Mouse (Mus musculus): Measurements from ENCODE around the gene Ech1. TPM values are rescaled to one million over a fixed set of nuclear protein-coding genes. Genes with fewer than 3 reads are reported as not detected.

Ech1 gene
- total RNA-seq, 2 experiments from 2014 or later = 1,960 to 1,989 TPM

DNA sequence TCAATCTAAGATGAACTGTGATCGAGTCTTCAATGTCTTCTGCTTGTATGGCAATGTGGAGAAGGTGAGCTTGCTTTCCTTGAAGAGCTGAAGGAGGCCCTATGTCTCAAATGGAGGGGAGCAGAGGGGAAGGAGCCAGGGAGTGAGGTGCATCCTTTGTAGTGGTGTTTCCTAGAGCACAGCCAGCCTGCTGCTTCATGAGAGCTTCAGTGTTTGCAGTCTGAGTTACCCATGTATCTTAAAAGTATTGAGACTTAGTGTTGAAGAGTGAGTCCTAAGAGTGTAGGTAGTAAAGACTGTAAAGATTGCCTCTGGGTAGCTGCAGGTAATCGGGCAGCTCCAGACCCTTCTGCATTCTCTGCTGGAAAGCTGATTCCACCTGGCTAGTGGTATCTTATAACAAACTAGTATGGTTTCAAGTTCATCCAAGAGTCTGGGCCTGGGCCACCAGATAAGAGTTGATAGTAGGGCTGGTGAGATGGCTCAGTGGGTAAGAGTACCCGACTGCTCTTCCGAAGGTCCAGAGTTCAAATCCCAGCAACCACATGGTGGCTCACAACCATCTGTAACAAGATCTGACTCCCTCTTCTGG is 6.1 kb upstream of the Ech1 start:
- DNase-seq = no peak

DNA sequence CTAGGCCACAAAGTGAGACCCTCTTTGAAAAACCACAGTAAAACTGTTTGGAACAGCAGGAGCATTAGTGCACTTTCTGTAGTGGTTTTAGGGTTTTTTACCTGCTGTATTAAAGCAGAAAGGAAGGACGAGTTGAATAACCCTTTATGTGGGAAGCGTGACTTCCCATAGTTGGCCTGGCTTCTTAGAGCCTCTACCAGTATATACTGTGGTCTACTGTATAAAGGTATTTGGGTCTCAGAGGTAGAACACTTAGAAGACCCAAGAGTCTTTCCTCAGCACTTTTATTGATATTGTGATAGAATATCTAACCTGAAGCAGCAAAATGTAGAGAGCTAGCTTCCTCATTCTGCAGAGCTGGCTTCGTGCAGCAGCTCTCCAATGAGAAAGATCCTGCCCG is 5.4 kb upstream of the Ech1 start:
- DNase-seq = no peak

DNA sequence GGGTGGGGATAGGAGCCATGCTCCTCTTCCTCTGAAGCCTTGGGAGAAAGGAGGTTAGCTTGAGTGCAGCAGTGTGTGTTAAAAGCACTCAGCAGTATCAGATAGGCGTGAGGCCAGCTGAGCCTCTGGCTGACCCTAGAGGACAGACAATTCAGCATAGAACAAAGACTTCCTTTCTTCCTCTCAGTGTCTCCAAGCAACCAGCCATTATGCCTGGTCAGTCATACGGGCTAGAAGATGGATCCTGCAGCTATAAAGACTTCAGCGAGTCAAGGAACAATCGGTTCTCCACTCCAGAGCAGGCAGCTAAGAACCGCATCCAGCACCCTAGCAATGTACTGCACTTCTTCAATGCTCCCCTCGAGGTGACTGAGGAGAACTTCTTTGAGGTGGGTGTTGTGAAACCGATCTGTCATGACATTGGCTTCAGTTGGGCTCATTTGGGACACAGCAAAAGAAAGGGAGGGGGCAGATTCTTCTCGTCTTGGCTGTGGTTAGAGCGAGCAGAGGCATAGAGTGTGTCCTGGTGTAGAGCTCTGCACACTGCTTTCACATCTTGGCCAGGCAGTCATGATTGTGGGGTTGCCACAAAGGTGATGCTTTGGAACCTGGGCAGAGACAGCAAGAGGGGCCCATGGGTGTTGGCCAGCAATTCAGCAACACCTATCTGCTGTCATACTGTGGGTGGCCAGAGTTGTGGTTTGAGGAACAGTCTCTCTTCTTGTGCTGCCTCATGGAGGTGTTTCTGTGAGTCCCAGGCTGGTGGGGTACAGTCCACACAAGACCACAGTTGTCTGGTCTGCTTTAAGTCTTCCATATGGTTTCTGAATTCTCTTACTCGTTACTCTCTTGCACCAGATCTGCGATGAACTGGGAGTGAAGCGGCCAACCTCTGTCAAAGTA is 4.4 kb upstream of the Ech1 start:
- DNase-seq = peak; percentile 65 to 76

DNA sequence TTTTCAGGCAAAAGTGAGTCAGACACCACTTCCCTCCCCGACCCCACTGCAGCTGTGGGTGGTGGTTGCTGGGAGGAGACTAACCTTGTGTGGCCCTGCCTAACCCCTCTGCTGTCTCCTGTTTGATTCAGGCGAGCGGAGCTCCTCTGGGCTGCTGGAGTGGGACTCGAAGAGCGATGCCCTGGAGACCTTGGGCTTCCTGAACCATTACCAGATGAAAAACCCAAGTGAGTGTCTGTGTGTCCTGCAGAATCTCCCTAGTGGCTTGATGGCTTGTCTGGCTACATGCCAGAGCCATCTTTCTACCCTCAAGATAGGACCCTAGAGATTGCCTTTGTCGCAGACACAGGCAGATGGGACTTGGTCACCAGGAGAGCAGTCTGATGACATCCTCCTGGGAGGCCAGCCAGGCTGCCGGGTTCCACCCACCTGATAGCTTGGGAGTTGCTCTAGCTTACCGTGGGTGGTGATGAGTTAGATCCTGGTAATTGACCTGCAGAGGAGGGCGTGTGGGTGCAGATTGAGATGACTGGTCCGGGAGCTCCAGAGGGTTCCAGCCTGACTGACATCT is 3.7 kb upstream of the Ech1 start:
- DNase-seq = peak; percentile 81 to 87

DNA sequence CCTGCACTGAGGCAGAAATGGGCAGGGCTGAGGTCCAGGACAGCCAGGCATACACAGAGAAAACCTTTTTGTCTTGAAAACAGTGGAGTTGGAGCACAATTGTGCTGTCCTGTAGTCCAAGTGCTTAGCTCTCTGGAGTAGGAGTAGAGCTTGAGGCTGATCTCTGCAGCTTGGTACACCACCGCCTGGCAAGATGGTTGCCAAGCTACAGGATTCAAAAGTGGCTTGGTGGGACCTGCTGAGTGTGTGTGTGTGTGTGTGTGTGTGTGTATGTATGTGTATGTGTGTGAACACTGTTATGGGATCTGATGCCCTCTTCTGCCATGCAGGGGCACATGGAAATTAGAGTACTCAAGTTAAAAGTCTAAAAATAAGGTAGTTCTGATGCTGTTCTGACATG is 2.5 kb upstream of the Ech1 start:
- no peak for DNase-seq

DNA sequence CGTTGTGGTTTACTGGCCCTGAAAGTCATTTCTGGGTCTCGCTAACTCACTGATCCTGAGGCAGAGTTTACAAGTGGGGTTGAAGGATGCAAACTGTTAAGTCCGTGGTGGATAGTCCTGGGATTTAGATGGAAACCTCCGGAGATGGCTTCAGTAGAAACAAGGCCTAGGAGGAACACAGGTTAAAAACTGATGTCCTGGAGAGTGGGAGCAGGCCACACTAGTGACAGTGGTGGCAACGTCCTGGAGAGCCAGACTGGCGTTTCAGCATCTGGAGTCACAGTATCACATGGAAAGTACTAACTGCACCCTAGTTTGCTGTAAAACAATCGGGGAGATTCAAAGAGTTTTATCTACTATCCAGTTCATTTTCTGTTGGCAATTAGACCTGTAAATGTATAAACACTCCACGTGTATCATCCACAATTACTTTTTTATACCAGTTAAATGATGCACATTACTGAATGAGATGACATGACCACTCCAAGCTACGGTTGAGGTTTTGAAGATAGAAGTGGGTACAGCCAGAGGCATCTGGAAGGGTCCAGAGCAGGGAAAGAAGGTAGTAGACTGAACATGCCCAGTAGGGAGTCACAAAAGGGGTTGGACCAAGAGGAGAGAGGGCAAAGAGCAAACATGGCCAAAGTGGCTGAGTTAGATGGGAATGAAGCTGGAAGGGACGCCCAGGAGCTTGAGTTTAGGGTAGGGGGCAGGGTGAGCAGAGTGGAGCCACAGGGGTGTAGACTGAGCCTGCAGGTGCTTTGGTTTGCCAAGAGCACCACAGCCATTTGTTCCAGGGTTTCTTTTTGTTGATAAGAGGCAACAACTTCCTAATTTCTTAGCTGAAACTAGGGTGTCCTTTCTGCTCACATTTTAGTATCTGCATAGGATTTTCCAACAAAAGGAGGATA is 1.8 kb upstream of the Ech1 start:
- DNase-seq = peak in 1 of 2 experiments; percentile 32

DNA sequence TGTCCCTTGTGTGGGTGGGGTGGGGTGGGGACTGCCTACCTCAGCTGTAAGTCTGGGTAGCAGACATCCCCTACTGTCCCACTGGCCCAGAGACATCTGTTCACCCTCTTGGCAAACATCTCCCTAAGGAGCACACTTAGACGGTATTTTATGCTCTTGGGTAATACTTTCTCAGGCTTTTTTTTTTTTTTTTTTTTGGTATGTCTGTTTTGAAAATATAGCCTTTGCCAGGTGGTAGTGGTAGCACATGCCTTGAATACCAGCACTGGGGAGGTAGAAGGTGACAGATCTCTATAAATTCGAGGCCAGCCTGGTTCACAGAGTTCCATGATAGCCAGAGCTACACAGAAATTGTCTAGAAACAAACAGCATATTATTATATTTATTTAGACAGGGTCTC is 1.1 kb upstream of the Ech1 start:
- DNase-seq = peak in 1 of 2 experiments; percentile 23

DNA sequence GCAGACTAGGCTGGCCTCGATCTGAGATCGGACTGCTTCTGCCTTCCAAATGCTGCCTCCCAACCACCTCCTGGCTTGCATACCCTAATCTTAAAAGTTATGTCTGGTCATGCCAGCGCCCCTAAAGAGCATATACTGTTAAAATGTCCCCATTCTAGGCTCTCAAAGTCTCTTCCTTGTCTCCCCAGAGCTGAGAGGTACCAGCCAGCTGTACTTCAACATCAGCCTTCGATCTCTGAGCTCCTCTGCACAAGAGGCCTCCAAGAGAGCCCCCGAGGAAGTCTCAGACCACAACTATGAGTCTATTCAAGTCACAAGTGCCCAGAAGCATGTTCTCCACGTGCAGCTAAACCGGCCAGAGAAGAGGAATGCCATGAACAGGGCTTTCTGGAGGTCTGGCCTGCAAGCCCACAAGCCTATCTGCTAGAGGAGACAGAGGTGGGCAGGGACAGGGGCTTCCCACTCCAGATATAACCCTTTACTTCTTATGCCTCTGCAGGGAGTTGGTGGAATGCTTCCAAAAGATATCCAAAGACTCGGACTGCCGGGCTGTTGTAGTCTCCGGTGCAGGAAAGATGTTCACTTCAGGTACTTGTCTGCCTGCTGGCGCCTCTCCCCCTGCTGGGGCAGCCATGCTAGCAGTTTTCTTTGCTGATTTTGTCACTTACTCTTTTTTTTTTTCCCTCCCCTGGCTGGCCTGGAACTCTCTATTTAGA is 827 bp downstream of the Ech1 start:
- peak; percentile 47 to 76 for DNase-seq

DNA sequence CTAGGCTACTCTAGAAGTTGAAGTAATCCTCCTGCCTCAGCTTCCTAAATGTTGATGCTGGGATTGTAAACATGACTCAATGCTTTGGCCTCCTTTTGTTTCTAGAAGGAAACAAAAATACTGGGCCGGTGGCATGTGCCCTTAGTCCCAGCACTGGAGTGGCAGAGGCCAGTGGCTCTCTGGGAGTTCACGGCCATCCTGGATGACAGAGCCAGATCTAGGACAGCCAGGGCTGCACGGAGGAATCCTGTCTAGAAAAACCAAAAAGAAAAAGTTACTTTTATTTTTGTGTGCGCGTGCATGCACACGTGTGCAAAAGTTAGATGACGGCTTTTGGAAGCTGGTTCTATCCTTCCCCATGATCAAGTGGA is 1.4 kb downstream of the Ech1 start:
- peak in 1 of 2 experiments; percentile 29 for DNase-seq

DNA sequence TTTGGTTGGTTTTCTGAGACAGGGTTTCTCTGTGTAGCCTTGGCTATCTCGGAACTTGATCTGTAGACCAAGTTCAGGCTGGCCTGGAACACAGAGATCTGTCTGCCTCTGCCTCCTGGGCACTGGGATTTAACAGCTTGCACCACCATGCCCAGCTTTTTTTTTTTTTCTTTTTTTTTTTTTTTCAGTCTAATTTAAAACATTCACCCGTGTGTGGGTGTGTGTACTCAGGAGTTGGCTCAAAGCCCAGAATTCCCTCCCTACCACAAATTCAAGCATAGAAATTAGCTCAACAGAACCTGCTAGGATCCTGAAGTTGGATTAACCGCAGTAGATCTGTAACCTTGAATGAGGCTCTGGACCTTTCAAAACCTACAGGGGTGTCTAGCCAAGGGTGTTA is 2.3 kb downstream of the Ech1 start:
- DNase-seq = peak; percentile 67 to 75

DNA sequence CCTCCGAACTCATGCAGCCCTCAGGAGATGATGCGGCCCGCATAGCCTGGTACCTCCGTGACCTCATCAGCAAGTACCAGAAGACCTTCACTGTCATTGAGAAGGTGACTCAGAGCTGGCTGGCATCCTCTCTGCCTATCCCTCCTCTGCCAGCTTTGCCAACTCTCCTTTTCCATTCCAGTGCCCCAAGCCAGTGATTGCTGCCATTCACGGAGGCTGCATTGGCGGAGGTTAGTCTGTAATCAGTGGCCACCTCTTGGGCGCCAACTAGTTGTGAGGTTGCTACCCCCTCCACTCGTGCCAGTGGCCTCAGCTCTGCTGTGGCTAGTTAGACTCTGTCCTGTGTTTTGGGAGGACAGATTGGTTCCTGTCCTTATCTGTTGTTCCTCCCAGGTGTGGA is 4.8 kb downstream of the Ech1 start:
- DNase-seq = peak; percentile 70 to 84

DNA sequence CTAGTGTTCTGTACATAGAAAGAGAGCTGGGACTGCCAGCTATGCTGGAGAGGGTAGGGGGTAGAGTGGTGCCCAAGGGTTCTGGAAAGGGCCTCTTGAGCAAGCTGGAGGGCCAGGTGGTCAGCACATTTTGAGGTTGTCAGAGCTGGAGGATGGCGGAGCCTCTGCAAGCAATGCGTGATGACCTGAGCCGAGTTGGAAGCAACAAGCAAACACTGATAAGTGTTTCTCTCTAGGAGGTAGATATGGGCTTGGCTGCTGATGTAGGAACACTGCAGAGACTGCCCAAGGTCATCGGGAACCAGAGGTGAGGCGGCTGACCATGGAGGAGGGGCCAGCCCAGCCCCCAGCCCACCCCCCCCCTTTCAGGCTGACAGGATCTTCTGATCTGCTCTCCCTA is 6.0 kb downstream of the Ech1 start:
- DNase-seq = peak; percentile 57 to 82

DNA sequence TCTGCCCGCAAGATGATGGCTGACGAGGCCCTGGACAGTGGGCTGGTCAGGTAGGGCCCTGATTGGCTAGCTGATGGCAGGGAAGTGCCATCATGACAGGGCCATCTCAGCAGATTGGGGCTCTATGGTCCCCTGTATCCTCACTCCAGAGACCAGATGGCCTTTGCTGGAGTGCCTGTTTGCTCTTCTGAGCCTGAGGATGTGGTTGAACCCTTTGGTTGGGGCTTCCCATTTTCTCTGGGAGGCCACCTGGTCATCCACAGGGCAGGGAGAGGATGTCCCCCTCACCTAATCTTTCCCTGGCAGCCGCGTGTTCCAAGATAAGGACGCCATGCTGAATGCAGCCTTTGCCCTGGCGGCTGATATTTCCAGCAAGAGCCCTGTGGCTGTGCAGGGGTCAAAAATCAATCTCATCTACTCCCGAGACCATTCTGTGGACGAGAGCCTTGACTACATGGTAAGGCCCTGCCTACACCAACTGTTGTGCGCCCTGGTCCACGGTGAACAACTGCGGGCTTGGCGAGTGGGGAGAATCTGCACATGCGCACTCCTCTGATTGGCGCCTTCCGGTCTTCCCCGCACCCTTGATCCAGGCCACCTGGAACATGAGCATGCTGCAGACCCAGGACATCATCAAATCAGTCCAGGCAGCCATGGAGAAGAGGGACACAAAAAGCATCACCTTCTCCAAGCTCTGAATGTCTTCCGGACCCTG is 6.6 kb downstream of the Ech1 start:
- peak in 1 of 2 experiments; percentile 44 for DNase-seq

DNA sequence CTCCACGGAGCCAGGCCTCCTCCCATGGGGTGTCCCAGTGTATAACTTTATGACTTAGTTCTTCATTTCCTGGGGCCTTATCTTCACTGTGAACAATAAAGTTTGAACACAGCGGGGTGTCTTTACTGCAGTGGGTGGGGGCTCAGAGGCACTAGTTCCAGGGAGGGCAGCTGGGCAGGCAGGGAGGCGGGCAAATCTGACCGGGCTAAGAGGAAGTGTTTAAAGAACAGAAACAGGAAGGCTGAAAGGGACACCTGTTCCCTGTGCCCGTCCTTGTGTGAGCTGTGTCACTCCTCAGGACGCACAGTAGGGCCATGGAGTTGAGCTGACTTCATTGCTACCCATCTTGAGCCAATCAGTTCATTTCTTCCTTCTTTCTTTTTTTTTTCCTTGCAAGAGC is 7.1 kb downstream of the Ech1 start:
- DNase-seq = peak in 1 of 2 experiments; percentile 18

DNA sequence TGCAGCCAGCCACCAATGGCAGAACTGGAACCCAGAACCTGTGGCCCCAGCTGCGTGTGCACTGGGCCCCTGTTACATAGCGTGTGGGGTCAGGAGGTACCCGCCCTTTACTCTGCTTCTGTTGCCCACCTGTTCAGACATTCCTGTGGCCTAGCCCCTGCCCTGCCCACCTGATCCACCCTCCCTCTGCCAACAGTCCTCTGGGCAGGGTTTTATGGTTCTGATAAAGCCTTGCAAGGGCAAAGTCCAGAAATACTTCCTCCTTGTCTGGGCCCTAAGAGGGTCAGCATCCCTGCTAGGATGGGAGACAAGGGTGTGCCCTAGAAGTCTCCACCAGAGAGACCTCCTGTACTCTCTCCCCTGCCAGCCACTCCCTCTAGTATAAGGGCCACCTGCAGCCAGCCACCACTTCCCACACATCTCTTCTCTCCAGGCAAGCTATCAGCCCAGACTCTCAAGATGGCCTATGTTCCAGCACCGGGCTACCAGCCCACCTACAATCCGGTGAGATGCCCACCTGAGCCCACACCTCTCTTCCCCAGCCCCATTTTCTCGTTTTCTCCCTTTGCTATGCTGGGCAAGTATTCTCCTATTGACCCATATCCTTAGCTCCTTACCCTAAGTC is 8.8 kb downstream of the Ech1 start, which contains the start of gene Lgals4:
Lgals4 (plus strand) TSS at position 132 of the 625 bp plus-strand sequence.
- peak in 1 of 2 experiments; percentile 7 for DNase-seq

DNA sequence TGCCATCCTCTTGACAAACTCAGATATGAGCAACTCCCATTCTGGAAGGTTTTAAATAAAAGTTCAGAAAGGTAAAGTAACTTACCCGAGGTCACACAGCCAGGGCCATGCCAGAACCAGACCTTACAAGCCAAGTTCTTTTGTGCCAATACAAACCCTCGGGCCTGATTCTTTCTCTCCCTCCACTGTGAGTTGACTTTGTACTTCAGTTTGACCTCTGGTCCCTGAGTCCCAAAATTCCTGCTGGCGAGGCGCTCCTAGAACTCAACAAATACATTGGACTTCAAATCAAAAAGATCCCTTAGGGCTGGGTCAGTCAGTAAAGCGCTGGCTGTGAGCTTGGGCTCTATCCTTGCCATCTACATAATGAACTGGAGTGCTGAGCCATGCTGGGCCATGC is 11.9 kb downstream of the Ech1 start:
- DNase-seq = no peak

DNA sequence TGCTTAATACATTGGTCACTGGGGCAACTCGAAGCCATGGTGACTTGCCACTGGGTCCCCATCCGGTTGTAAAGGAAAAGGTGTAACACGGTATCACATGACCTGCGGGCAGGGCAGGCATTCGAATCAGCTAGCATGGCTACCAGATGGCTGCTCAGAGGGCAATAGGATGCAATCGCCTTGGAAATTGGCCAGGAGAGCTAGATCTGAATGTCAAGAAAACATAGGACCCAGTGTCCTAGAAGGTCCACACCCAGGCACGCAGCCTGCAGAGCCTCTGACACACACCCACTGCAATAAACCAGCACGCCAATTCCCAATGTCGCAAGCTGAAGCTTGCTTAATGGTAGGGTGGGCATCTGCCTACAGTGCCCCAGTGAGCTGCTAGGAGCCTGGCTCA is 13.3 kb downstream of the Ech1 start:
- DNase-seq = no peak

DNA sequence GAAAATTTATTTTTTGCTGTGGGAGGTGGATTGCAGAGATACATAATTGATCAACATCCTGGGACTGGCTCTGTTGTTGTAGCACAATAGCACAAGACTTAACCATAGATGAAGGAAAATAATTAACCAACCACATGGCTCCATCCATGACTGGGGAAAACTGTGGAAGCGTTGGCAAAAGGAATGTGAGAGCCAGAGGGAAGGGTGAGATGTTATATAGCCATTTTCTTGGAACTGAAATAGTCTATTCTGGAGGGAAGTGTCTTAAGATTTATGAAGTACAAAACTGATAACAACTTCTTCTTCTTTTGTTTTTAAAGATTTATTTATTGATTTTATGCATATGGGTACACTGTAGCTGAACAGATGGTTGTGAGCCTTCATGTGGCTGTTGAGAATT is 22.3 kb downstream of the Ech1 start:
- no peak for DNase-seq

DNA sequence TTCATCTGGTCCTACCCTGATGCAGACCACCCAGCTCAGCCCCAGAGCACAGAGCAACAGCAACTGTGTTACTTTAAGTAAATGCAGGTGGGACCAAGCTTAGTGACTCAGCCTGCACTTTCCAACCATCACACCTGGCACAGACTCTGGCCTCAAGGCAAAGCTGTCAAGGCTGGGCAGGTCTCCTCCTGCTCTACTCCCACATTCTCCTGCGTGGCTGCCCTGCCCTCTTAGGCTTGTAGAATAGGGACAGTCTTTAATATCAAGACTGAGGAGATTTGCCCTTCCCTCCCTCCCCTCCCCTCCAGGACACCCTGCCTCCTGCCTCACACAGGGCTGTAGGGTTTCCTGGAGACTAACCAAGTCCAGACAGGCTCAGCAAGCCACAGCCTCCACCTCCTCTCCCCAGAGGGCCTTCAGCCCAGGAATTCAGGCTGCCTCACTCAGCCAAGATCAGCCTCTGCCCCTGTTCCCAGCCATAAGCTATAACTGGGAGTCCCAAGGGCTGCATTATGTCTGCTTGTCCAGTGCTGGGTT is 24.8 kb downstream of the Ech1 start:
- no peak for DNase-seq

DNA sequence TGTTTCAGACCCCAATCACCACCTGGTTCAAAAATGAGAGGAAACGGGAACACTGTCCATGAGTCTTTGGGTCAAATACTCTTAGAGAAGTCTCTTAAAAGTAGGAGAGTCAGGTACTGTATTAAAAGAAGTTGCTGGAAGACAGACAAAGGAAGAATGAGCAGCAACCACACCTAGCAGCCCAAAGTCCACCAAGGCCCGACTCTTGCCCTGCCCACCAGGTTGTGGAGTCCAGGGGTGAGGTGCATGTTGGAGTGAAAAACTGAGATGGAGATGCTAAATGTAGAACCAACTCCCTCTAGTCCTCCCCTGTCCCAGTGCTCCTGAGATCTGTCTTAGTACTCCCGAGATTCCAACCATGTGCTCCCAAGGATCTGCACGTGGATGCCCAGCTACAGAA is 25.6 kb downstream of the Ech1 start:
- no peak for DNase-seq
